Mouse (Mus musculus) adrenal gland, postnatal 25 days (tissue): ENCODE measurements at regions not wholly inside any gene's neighbourhood (a gene's known extent, or its start where the extent isn't known, plus 50 kb on each side); places are given as distances from the start of the nearest gene placed in this dataset.

Experiments used
- DNase-seq: peaks from one replicate; pipeline ENCODE4 v3.0.0; 2021; ENCODE audit warnings: mixed read lengths

DNA sequence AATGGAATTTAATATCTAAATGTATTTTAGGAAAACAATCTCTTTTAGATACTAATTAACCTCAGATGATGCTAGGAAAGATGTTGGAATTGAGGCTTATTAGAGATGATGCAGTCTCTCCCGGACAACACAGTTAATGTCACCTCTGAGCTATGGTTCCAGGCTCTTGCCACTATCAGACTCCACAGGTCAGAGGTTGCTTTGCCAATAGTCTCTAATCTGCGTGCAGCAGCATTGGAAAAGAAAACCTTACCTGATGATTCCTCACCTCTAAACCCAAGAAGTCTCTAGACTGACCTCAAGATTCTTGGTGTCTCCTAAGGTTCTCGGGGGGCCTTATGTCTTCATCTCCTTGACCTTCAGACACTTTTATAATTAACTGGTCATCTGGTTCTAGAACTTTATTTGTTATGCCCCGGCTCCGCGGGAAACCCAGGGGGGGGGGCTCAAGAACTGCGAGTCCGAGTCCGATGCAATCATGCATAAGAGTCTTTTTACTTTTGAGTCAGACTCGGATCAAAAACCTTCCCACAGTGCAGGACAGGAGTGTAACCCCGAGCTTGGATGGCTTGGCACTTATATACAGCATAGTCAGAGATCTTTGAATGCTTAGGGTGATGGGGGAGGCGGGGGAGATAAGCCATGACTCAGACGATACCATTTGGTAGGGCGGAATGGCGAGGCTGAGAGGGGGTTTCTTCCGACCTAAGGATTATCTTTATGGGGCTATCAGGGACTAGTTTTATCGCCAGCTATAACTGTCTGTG lies 626.9 kb downstream of the Zfp706 start:
- DNase-seq = no peak

DNA sequence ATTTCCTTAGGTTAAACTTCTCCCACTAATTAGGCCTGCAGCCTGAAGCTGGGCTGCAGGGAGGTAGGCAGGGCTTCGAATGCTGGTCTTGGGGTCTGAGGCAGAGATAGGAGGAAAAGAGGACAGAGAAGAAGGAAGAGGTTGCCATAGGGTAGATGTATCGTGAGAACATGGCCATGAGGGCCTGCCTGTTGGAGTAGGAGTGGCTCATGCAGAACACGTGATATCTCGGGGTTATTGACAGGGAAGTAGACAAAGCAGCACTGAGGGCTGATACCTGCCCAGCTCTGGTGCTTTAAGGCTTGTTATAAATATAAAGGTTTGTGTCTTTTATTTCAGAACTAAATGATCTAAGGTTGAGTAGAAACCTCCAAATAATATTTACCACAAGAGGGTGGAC lies 628.9 kb downstream of the Zfp706 start:
- no peak for DNase-seq

DNA sequence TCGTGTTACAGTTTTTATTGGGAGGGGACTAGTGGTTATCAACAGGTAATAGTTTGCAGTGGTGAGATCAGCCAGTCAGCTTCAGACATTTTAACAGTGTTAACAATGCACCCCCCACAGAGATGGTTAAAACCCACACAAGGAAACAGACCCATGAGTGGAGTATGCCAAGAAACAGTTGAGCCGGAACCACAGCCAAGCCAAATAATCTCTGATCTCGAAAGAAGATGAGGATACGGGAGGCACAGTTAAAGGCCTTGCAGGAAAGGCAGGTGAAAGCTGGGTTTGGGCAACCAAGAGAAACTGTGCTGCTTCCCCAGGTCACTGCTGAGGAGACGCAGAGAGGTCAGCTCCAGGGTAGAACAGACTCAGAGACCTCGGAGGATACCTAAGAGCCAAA lies 631.0 kb downstream of the Zfp706 start:
- no peak for DNase-seq

DNA sequence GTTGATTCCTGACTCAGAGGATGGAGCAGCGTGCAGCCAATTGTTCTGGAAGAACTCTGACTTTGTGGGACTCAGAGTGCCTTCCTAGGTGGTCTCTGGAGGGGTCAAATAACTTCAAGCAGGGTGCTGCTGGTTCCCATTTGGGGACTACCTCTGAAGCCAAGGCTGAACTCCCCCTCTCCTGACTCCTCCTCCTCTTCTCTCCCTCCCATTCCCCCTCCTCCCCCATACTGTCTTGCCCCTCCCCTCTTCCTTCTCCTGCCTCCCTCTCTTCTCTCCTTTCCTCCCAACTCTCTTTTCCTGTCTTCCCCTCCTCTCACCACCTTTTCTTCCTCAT lies 632.1 kb downstream of the Zfp706 start:
- no peak for DNase-seq

- DNase-seq = peak; percentile 71
Measured at GRCm38 (mm10) chr15:36374732-36375548, 632.6 kb downstream of the Zfp706 start.

GRCm38 (mm10) chr15:36373900-36374611 lies 633.5 kb downstream of the Zfp706 start:
- DNase-seq = peak; percentile 10

DNA sequence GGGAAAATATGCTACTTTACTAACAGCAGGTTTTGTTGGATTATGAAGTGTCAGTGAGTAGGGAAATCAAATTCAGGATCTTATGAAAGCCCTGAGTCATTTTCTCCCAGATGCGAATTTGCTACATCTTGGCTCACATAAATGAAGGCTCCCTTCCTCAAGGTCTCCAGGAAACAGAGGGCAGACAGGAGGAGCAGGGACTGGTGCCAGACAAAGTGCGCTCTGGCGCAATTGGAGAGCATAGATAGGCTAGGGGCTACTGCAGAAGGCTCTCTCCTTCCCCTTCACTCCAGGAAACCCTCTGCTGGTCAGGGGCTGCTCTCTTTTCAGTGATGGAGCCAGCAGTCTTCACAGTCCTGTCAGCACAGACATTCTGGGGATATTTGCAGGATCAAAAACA lies 634.1 kb downstream of the Zfp706 start:
- DNase-seq = peak; percentile 47

DNA sequence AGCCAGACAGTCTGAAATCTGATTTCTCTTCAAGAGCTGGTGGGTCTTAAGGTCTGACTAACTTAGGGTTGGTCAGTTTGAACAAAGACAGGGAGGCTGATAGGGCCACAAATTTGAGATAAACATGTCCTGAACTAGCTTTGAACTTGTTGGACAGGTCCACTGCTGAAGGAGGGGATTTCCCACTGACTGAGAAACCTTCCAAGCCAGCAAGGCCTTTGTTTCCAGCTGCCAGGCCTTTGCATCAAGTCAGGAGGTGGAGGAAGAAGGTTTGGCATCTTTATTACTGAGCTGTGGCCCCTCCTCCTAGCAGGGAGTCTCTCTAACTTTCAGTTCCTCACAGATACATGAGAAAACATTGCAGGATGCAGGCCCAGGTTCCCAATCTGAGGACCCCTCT lies 636.2 kb downstream of the Zfp706 start:
- DNase-seq = no peak

GRCm38 (mm10) chr15:36370906-36371305 lies 636.7 kb downstream of the Zfp706 start:
- no peak for DNase-seq

- no peak for DNase-seq
Measured at GRCm38 (mm10) chr15:36367296-36367695, 640.3 kb downstream of the Zfp706 start.

DNA sequence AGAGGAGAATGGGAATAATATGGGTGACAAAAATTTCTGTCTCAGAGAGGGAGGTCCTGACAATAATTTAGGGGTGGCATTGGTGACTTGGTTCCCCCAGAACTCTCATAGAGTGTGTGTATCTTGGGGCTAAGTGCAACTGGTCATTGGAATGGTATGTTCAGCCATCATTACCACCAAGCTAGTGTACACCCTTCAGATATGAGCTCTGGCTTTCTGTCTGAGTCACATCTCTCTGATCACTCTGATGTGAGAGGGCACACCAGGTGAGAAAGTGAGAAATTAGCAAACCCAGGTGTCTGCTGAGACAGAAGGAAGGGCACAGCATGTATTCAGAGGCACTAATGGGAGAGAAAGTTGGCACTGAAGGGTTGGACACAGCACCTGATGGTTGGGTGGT lies 642.8 kb downstream of the Zfp706 start:
- DNase-seq = no peak

- DNase-seq = no peak
Measured at GRCm38 (mm10) chr15:36364062-36364461, 643.5 kb downstream of the Zfp706 start.

DNA sequence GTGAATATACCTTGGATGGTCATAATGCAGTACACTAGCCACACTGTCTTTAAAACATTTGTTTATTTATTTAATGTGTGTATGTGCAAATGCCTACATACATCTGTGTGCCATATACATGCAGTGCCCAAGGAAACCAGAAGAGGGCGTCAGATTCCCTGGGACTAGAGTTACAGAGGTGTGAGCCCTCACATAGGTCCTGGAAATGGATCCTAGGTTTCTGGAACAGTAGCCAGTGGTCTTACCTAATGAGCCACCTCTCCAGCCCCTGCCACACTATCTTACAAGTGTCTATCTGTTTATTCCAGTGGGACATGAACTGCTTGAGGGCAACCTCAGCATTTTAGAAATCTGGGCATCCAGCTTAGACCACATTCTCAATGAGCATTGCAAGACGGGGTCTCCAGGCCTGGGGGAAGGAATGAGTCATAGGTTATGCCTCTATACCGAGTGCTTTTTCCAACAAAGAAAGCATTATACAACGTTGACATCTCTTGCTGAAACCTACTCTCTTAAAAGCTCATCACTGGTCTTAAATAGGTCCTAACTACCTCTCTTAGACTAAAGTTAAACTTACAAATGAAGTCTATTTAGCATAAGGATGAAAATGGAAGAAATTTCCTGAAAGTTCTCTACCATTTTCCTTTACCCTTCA lies 644.5 kb downstream of the Zfp706 start:
- no peak for DNase-seq

GRCm38 (mm10) chr15:36361522-36362148 lies 645.9 kb downstream of the Zfp706 start:
- DNase-seq = no peak

DNA sequence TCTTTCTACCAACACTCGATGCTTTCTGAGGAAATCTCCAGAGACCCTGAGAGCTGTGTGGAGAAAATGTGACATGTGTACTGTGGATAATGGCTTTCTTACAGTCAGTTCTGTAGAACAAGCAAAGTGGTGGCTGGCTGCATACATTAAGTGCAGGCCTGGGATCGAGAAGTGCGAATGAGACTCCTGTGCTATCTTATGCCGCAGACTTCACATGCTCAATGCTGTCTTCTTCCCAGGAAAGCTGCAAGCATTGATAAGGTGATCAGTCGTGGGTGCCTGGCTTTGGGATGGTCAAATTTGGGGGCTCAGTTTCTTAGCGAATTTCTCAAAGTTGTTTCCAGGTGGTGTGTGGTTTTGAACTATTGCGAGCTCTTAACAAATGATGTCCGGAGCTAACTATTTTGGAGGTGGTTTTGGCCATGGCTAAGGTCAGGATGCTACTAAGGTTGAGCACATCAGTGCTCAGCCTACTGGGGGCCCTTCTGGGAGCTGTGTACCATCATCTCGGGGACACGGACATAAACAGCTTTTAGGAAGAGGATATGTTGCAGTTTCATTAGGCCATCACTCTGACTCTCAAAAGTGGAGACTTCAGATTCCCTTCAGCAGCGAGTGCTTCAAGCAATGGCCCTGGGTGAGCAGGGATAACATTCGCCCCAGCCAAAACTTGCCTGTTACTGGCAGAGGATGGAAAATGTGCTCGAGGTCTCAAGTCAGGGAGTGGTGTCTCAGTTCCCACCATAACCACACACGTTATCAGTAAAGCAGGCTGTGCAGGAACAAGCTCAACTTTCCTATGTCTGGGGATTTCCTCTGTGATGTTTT lies 646.7 kb downstream of the Zfp706 start:
- DNase-seq = no peak

GRCm38 (mm10) chr15:36355851-36356250 lies 651.7 kb downstream of the Zfp706 start:
- DNase-seq = no peak

- DNase-seq = no peak
Measured at GRCm38 (mm10) chr15:36354545-36354944, 653.0 kb downstream of the Zfp706 start.

DNA sequence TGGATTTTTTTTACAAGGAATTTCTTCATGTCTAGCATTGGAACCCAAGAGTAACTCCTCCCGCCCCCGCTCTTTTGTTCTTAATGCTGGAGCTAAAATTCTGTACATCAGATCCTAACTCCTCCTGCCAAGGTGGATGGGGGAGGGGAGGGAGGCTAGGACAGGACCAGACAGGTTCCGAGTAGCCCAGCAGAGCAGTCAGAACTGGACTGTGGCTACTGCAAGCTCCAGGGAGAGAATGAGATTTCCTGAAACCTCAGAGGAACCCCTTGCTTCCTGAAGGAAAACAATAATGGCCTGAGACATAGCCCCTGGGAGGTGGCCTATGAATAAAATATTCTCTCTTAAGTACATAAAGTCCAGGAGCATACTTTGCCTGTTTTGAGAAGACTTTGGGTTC lies 653.8 kb downstream of the Zfp706 start:
- no peak for DNase-seq

DNA sequence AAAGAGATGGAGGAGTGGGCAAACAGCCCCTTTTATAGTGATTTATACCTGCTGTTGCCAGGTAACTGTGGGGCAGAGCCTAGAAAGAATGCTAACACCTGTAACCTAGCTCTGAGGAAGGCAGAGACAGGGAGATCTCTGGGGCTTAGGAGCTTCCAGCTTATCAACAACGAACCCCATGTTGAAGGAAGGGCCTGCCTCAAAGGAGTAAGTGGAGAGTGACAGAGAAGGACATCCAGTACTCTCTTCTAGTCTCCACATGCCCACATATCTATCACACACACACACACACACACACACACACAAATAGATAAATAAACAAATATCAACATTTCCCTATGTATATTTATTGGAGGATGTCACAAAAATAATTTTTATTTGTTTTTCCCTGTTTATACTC lies 654.6 kb downstream of the Zfp706 start:
- DNase-seq = no peak

GRCm38 (mm10) chr15:36351693-36352092 lies 655.9 kb downstream of the Zfp706 start:
- DNase-seq = no peak

GRCm38 (mm10) chr15:36348348-36348747 lies 659.2 kb downstream of the Zfp706 start:
- no peak for DNase-seq
